Mouse (Mus musculus) ovary, postnatal 36 days (tissue): ENCODE data around the gene Nrip2.

Experiments
- DNase-seq: peaks from one replicate; pipeline ENCODE4 v3.0.0; 2022; ENCODE audit warnings: low spot score, mixed read lengths

The Nrip2 gene

DNA sequence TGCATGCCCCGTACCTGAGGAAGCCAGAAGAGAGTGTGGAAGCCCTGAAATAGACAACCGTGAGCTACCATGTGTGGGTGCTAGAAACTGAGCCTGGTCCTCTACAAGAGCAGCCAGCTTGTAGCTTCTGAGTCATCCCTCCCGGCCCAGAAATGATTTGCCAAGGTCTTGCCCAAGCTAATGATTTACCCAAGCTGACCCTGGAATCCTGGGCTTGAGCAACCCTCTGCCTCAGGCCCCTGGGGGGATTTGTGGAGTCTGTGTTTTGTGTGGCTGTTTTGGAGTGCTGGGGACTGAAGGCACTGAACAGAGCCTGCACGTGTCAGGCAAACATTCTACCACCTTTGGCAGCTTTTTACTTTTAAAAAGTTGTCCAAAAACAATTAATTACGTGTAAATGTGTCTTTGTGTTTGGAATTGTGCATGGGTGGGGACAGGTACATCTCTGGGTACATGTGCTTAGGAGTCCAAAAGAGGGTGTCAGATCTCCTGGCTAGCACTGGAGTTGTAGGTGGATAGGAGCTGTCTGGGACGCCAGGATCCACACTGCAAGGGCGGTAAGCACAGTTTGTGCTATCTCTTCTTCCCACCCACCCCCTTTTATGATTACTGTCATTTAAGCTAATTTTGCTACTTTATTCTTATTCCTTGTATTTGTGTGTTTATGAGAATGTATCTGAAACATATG lies 1.4 kb upstream of the Nrip2 start:
- DNase-seq: no peak

DNA sequence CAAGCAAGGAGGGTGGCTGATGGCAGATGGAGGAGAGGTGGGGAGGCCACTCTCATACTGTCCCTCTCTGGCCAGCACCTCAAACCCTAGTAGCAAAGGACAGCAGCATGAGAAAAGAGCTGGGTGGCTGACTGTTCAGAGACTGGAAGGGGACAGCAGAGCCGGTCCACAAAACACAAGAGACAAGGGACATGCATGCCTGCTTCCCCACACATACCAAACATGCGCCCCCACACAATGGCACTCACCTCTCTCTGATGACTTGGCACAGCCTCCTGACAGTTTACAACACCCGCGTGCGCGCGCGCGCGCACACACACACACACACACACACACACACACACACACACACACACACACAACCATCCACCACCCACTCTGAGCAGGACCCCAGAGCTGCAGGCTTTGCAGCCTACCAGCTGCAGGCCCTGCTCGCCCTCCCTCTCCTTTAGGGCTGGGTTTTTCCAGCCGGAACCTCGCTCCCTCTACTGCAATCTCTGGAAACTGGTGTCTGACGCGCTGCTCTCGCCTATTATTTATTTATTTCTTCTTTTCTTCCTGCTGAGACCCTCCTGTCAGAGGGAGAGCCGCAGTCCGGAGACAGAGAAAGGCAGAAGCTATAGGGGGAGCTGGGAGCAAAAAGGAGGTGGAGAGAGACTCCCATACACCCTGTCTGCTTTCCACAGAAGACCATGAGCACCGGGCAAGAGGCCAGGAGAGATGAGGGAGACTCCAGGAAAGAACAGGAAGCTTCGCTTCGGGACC lies 507 bp downstream of the Nrip2 start:
- peak; percentile 60 for DNase-seq

DNA sequence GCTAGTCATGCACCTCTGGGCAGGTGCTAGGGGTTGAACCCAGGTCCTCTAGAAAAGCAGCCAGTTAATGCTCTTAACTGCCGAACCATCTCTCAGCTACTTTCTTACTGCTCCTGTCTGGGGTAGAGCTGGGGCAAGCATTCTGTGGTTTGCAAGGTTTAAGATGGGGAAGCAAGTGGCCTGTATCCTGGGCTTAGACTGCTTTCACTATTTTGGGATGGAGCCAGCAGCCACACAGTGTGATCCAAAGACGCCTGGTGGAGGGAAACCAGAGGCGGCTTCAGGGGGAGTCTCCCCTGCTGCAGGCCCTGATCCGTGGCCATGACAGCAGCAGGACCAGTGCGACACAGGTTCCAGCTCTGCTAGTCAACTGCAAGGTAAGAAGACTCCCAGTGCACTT lies 5.6 kb downstream of the Nrip2 start:
- DNase-seq: no peak

DNA sequence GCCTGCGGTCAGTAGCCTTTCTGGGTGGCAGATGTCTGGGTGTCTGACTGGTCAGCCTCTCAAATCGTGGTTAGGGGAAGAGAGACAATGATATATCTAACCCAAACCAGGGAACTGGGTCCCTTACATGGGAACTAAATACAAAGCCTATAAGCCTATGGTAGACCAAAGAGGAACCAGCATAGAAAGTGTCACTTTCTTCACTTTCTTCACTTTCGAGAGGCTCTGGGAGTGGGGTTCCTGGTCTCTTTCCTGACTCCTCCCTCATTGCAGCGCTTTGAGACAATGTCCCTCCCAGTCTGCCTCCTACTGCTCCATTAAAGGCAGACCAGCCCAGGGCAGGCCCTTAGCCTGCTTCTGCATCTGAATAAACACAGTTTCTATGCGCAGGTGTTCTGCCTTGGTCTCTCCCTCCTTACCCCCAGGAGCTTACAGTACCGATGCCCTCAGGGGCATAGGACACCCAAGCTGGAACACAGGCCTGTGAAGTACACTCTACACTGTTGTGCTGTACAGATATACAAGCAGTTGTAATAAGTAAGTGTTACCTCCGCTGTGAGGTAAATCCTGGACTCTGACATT lies 9.5 kb downstream of the Nrip2 start:
- DNase-seq: no peak

DNA sequence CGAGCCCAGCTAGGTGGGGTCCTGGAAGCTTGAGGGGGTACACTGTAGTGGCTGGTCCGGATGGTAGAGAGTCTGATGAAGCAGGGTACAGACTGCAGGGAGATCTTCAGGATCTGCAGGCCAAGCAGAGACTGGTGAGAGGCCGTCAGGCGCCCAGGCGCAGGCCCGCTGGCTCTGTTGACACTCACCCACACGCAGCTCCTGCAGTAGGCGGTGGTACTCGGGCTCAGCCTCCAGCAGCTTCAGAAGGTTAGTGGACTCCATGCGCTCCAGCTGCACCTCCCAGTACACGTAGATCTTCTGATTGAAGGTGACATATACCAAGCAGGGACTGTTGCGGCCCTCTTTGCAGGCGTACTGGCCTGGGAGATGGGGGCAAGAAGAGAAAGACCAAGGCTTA lies 11.2 kb downstream of the Nrip2 start:
- DNase-seq: no peak

DNA sequence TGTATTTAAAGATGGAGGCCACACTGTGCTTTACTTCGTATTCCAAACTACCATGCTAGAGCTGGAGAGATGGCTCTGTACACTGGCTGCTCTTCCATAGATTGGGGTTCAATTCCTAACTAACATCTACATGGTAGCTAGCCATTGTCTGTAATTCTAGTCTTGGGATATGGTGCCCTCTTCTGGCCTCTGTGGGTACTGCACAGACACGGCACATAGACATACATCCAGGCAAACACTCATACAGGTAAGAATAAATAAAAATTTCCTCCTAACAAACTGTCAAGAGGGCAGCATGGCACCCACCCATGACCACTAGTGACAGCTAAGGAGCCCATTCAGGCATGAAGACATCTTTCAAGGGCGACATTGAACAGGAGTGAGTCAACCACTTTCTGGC lies 12.0 kb downstream of the Nrip2 start:
- peak; percentile 69 for DNase-seq

DNA sequence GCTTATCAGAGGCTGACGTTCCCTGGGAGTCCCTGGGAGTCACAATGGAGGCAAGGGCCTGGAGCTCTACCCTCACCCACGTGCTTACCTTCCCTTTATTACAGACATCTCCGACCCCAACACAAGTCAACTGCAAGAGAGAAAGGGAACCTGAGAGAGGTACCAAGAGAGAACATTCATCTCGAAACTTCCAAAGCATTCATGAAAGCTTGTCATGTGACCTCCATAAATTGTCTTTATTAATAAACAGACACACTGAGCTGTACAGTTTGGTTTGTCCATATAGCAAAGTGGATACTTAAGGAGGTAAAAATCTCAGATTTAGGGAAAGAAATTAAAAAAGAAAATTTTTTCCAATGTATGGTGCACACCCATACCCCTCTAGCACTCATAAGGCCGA lies 17.1 kb downstream of the Nrip2 start:
- no peak for DNase-seq

DNA sequence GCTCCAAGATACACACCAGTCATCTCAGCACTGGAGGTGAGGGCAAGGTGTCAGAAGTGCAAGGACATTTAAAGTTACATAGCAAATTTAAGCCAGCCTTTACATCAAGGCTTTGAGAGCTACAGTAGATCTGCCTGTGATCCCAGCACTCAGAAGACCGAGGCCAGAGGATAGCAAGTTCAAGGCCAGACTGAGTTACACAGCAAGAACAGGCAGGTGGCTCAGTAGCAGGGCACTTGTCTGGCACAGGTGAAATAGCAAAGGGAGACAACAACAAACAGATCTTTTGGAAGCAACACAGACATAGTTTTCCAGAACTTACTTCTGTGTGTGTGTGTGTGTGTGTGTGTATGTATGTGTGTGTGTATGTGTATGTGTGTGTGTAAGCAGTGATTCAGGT lies 19.0 kb downstream of the Nrip2 start:
- no peak for DNase-seq

DNA sequence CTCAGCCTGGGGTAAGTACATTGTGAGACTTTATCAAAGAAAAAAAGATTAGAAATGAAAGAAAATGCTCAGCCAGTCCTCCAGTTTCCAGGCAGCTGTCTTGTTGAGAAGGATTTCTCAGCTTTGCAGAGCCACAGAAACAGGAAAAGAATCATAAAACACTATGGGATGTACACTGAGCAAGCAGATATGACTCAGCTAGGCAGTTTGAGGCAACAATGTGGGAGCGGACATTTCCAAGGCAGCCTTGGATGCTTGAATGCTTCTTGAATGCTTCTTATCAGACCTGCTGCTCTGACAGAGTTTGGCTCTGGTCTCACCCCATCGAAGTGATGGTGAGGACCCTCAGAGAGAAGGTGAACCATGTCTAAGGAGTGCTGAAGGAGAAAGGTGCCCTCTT lies 21.9 kb downstream of the Nrip2 start:
- no peak for DNase-seq

DNA sequence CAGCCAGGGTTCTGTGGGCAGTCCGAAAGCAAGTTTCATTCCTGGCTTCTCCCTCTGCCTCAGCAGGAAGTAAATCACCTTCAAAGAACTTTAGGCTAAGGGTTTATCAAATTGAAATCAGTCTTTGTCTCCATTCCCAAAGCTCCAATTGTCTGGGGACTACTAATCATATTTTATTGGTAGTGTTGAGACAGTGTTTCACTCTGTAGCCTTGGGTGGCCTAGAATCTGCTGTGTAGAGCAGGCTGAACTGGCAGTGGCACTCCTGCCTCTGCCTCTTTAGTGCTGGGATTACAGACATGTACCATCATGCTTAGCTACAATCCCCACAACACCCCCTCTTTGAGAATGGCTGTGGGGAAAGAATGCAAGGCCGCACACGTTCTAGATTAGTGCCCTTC lies 22.4 kb downstream of the Nrip2 start:
- DNase-seq: no peak

DNA sequence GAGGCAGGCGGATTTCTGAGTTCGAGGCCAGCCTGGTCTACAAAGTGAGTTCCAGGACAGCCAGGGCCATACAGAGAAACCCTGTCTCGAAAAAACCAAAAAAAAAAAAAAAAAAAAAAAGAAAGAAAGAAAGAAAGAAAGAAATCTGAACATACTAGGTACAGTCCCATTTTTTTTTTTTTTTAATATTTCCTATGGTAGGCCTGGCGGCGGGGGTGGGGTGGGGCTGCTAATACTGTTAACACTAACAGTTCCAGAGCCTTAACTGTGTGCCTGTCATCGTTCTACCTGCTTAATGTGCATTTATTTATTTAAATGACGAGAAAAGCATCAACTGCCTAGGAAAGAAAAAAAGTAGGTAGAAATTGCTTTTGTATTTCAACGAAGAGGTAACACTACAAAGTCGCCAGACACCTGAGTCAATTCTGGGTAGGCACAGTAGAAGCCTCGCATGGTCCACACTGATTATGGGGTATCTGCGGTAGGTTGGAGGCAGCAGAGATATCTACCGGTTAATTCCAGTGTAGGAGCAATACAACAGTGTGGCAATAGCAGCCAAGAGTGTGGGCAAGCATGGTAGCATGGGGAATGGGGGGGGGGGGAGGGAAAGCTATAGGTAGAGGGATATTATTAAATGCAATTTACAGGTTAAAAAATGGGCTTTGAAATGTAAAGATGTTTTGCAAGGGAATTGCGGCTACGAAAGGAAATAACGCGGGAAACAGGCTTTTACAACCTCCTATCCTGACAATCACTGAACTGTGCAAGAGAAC lies 24.6 kb downstream of the Nrip2 start:
- DNase-seq: no peak

DNA sequence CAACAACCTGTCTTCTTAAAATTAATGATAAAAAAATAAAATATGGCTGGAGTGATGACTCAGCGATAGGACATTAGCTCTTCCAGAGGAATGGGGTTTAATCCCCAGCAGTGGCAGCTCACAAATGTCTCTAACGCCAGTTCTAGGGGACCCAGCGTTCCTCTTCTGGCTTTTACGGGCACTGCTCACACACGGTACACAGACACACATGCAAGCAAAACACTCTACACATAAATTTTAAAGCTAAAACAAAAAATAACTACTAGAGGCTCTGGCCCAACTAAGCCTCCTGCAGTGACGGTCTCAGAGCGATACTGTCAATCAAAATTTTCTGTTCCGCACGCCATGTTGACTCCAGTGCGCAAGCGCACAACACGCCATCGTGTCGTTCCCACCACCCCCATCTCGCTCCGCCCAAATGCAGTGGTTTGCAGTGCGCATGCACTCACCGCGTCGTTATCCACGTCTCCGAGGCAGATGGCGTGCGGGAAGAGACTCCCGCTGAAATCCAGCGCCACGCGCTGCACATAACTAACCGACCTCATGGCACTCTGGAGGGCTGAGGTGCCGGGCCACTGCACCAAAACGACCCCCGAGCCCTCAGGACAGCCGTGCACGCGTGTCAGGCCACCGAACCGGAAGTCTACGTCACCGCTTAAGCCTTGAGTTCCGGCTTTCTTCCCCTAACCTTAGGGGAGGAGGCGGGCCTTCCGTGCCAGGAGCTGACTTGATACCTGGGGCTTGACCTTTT lies 25.3 kb downstream of the Nrip2 start, which contains the start of gene Itfg2:
Gene Itfg2 (minus strand): TSS at position 663 of the 751 bp plus-strand sequence.
- DNase-seq: peak; percentile 94

DNA sequence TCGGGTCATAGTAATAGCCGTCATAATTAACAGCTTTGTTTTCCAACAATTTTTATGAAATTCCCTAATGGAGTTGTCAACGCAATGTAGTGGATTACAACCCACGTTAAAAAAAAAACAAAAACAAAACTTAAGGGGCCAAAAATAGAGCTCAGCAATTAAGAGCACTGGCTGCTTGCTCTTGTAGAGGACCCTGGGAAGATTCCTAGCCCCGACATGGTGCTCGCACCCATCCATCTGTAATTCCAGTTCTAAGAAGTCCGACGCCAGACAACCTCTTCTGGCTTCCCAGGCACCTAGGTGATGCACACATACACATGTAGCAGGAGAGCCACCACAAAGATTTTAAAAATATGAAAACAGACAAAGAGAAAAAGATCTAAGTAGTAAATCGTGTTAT lies 25.9 kb downstream of the Nrip2 start:
- DNase-seq: no peak

DNA sequence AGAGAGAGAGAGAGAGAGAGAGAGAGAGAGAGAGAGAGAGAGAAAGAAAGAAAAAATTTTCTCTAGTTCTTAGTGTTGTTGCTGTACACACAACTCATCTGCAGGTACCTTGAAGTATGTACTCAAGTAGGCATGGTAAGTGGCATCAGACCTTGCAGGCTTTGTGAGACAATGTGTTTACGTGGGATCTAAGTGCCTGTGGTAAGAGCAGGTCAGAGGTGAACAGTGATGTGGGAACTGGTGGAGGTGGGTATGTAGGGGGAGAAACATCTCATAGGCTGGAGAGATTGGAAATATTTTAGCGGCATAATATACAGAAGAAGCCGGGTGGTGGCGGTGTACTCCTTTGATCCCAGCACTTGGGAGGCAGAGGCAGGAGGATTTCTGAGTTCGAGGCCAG lies 28.5 kb downstream of the Nrip2 start:
- DNase-seq: no peak

DNA sequence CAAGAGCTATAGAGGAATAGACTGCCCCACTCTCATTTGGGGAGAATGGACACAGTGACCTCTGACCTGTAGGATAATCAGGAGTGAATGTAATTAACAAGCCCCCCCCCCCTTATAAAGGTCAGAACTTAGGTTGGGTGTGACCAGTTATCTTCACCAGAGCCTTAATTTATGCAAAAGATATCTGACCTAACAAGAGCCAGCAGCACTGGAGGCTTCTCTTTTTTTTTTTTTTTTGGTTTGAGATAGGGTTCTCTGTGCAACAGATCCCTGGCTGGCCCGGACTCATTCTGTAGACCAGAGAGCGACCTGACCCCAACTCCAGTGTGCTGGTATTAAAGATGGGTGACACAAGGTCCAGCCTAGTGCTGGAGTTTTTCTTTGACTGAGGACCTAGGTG lies 30.2 kb downstream of the Nrip2 start:
- DNase-seq: no peak

DNA sequence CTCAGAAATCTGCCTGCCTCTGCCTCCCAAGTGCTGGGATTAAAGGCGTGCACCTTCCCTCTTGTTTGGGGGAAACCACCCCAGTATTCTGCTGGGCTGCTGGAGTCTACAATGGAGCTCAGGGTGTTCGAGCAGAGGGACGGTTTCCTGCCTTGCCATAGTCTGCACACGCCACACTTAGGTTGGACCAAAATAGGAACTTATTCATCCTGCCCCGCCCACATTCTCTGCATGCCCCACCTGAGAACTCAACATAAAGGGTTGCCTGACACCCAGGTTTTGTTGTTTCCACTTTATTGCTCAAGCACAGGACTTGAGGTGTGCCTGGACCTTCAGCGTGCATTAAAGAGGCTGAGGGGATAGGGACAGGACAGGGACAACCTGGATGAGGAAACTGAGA lies 30.7 kb downstream of the Nrip2 start:
- no peak for DNase-seq

DNA sequence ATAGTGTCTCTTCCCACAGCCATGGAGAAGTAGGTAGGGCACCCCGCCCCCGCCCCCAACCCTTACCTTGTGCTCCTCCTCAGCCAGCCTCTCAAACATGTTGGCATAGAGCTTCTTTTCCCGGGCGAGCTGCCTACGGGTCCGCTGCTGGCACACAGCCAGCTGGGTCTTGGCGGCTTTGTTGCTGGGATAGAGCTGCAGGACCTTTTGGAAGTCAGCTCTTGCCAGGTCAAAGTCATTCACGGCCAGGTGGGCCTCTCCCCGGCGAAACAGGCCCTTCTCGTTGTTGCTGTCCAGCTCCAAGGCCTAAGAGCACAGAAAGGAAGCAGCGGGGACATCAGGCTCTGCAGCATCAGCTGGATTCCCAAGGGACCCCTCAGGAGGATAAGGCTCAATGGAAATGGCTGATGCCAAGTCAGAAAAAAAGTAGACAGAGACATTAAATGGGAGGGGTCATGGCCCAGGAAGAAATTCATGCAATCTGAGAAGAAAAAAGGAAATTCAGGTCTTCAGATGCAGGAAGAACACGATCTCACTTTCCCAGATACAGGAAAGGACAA lies 33.3 kb downstream of the Nrip2 start:
- no peak for DNase-seq

DNA sequence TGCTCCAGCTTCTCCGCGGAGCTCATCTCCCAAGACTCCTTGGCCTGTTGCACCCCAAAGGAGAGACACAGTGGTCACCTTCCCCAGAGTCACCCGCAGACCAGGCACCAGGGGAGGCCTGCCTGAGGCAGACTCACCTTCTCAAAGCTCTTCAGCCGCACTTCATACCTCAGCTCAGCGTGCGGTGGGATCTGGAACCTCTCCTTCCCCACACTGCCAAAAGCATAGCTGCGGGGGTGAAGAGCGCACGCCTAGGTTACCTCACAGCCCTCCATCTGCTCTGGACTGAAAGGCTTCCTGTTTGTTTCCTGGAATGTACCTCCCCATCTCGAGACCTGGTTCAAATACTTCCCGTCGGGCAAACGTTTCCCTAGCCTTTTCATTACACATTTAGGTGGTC lies 34.5 kb downstream of the Nrip2 start:
- no peak for DNase-seq

DNA sequence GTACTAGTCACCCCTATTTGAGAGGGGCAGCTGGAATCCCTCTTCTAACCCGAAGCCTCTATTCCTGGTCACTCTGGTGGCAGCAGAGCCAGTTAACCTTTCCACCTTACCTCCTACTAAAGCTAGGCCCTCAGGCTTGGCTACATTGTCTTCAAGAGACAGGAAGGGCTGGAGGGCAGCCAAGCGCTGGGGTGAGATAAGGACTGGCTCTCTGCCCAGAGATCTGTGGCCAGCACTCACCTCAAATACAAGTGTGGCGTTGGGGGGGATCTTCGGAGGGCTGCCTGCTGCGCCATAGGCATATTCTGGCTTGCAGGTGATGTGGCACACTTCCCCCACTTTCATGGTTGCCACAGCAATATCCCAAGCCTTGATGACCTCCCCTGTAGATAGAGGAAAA lies 36.4 kb downstream of the Nrip2 start:
- DNase-seq: peak; percentile 82

DNA sequence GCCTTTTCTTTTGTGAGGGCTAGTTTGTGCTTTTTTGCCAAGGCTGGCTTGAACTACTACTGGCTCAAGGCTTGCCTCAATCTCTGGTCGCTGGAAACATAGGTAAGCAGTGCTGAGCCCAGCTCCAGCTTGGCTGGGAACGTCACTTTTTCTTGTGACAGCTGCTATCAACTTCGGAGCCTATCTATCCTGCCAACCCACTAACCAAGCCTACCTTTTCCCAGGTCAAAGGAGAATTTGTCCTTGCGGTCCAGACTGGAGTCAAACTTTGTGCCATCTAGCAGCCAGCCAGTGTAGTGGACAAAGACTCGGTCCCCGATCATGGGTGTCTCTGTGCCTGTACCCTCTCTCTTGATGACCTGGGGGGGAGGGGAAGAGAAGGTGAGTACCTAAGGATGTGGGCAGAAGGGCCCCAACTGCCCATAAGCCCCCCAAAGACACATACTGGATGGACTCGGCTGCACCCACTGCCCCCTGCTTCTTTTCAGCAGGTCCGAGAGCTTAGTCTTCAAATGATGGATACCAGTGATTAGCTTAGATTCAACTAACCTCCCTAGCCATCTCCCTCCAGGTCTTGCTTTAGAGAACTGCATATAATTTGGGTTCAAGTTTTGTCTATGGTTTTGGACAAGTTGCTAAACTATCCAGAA lies 37.4 kb downstream of the Nrip2 start:
- no peak for DNase-seq

DNA sequence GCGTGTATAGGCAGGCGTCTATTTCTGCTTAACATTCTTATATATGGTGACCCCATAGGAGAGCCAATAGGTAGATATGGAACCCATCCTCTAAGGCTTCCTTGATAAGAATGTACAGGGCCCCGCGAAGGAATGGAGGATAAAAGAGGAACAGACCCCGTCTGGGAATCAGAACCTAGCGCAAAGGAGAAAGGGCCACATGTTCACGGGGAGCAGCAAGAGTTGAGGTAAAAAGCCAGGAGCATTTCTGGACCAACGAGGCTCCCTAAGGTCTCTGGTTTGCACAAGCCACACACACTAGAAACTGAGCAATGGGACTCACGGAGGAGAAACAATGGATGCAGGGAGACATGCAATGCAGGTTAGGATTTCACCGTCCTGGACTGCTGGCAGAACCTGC lies 38.2 kb downstream of the Nrip2 start:
- DNase-seq: no peak
